Mouse (Mus musculus) cerebellum, adult 2 months (tissue): ENCODE data around the gene Dnajb14.

Experiments
- CTCF ChIP-seq: fragments of 200-500 bp; IDR thresholded peaks from 2 replicates; pipeline ENCODE4 v1.5.1; 2011; ENCODE audit warnings: low read depth, mild to moderate bottlenecking, control low read depth, low read length, moderate library complexity, borderline replicate concordance; ENCODE audit not compliant: insufficient read depth
- POLR2A ChIP-seq: fragments of 200-500 bp; IDR thresholded peaks from 2 replicates; pipeline ENCODE4 v1.6.1; 2011; ENCODE audit warnings: low read length, control low read depth, borderline replicate concordance; ENCODE audit not compliant: insufficient read depth

DNA sequence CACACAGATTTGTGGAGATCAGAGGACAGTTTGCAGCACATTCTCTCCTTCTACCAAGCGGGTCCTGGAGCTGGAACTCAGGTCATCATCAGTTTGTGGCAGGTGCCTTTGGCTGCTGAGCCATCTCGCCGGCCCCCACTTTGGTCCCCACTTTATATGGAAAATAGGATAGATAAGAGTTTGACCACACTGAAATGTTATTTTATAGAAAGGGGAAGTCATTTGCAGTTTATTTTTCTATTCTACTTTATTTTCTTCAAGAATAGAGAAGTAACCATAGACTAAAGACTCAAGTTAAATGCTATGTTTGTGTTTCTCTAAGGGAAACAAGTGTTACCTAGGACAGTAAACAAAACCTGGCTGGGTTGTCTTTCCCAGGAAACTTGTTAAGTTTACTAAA, 29.4 kb downstream of the Dnajb14 start:
- TF ChIP-seq CTCF, result no peak
- no peak for TF ChIP-seq POLR2A
